Mouse (Mus musculus) lung, postnatal 0 days (tissue): ENCODE measurements around the gene Eef1akmt4.

Experiments used
- CTCF ChIP-seq: IDR thresholded peaks from 2 replicates; pipeline ENCODE4 v1.5.1; 2016; ENCODE audit warnings: antibody characterized with exemption, mild to moderate bottlenecking
- EP300 ChIP-seq: IDR thresholded peaks from 2 replicates; pipeline ENCODE4 v1.6.1; 2016; ENCODE audit warnings: antibody characterized with exemption, mild to moderate bottlenecking, control low read depth

GRCm38 (mm10) chr16:20619541-20620398, 8.4 kb downstream of the Eef1akmt4 start:
- TF ChIP-seq CTCF (no peak), EP300 (no peak)
